Mouse (Mus musculus): Measurements from ENCODE around the gene Gm8909. TPM values are rescaled to one million over a fixed set of nuclear protein-coding genes. Genes with fewer than 3 reads are reported as not detected.

Gene Gm8909
- total RNA-seq, 2 experiments from 2014 or later = not detected

Other genes with a start within 250 kb of the Gm8909 start
- gene Abcf1, start 198.8 kb downstream of the Gm8909 start, total RNA-seq (2021) = 10 to 100 TPM; 72.1 to 74.9 TPM
- 10 to 100 TPM; 19.8 to 20.9 TPM for gene Gnl1, start 188.7 kb downstream of the Gm8909 start, total RNA-seq (2021)
- gene Prr3, start 188.3 kb downstream of the Gm8909 start, total RNA-seq (2021) = 1 to 10 TPM; 2.6 to 2.8 TPM
- gene H2-T24, start 148.0 kb downstream of the Gm8909 start, total RNA-seq (2021) = 1 to 10 TPM; 2.0 to 2.5 TPM
- gene H2-T23, start 135.7 kb downstream of the Gm8909 start, total RNA-seq (2021) = 1 to 10 TPM; 6.3 to 9.2 TPM
- gene H2-T22, start 125.8 kb downstream of the Gm8909 start, total RNA-seq (2021) = 1 to 10 TPM; 8.8 to 9.7 TPM
- gene Gm6034, start 125.6 kb downstream of the Gm8909 start, total RNA-seq (2021) = not detected
- 1 to 10 TPM; 1.5 to 2.1 TPM for gene Gm11127, start 110.2 kb downstream of the Gm8909 start, total RNA-seq (2021)
- not detected for gene Gm19684, start 46.9 kb downstream of the Gm8909 start, total RNA-seq (2021)
- not detected for gene Gm7030, start 39.1 kb downstream of the Gm8909 start, total RNA-seq (2021)
- not detected for gene H2-T3, start 21.8 kb upstream of the Gm8909 start, total RNA-seq (2021)
- 10 to 100 TPM; 36.5 to 41.1 TPM for gene Rpp21, start 89.5 kb upstream of the Gm8909 start, total RNA-seq (2021)
- gene Trim39, start 103.7 kb upstream of the Gm8909 start, total RNA-seq (2021) = 1 to 10 TPM; 7.3 to 7.4 TPM
- not detected for gene H2-M10.2, start 118.0 kb upstream of the Gm8909 start, total RNA-seq (2021)
- not detected for gene H2-M10.1, start 157.6 kb upstream of the Gm8909 start, total RNA-seq (2021)
- not detected for gene H2-M10.3, start 199.9 kb upstream of the Gm8909 start, total RNA-seq (2021)